Mouse (Mus musculus) MEL (cell line): Measurements from ENCODE around the gene Zdhhc8. TPM values are rescaled to one million over a fixed set of nuclear protein-coding genes. Genes with fewer than 3 reads are reported as not detected.
A peak's percentile ranks its signal among the peaks of the same experiment; 100 is the strongest.

ENCODE experiments used
- DNase-seq: peaks from one replicate; pipeline ENCODE4 v3.0.0; 2011; ENCODE audit warnings: low read depth, low spot score
- H3K27ac ChIP-seq: 2 replicates; pipeline ENCODE4 v1.5.1; 2012; ENCODE audit warnings: low read depth, mild to moderate bottlenecking, control low read depth, low read length, moderate library complexity; ENCODE audit not compliant: control insufficient read depth
- H3K27me3 ChIP-seq, 2 experiments: fragments of 150-350 bp in 1 of 2; sonication (generic) in 1 of 2; 2 replicates each; pipeline ENCODE4 v1.6.1; 2012; ENCODE audit warnings: low read length in 2 of 2, mild to moderate bottlenecking in 2 of 2, improper control_type of control experiment in 1 of 2, moderate library complexity in 1 of 2; ENCODE audit not compliant: insufficient read depth in 2 of 2, control insufficient read depth in 1 of 2
- H3K36me3 ChIP-seq, 2 experiments: 2 replicates each; pipeline ENCODE4 v1.6.1; 2012 to 2014; ENCODE audit warnings: low read length in 2 of 2, improper control_type of control experiment in 1 of 2, inconsistent platforms in 1 of 2, mild to moderate bottlenecking in 1 of 2; ENCODE audit not compliant: insufficient read depth in 2 of 2, control insufficient read depth in 1 of 2
- H3K4me1 ChIP-seq, 2 experiments: fragments of 150-350 bp in 1 of 2; sonication (generic) in 1 of 2; 2 replicates each; pipeline ENCODE4 v1.6.1; 2012; ENCODE audit warnings: low read length in 2 of 2, improper control_type of control experiment in 1 of 2, mild to moderate bottlenecking in 1 of 2; ENCODE audit not compliant: insufficient read depth in 2 of 2, control insufficient read depth in 1 of 2
- H3K4me3 ChIP-seq, 2 experiments: fragments of 150-350 bp in 1 of 2; sonication (generic) in 1 of 2; 2 replicates each; pipeline ENCODE4 v1.5.1; 2012; ENCODE audit warnings: low read depth in 2 of 2, low read length in 2 of 2, mild to moderate bottlenecking in 2 of 2, moderate library complexity in 2 of 2, control low read depth in 1 of 2, improper control_type of control experiment in 1 of 2; ENCODE audit not compliant: control insufficient read depth in 1 of 2, insufficient read depth in 1 of 2
- H3K79me2 ChIP-seq: 2 replicates; pipeline ENCODE4 v1.6.1; 2012; ENCODE audit warnings: mild to moderate bottlenecking, low read length, moderate library complexity; ENCODE audit not compliant: control insufficient read depth, poor library complexity, insufficient read depth
- H3K9ac ChIP-seq: 2 replicates; pipeline ENCODE4 v1.6.1; 2012; ENCODE audit warnings: low read depth, mild to moderate bottlenecking, control low read depth, low read length, moderate library complexity; ENCODE audit not compliant: control insufficient read depth, poor library complexity, severe bottlenecking
- H3K9me3 ChIP-seq: fragments of 150-350 bp; sonication (generic); replicated peaks from 2 replicates; pipeline ENCODE4 v1.6.1; 2012; ENCODE audit warnings: mild to moderate bottlenecking, low read length, improper control_type of control experiment, moderate library complexity; ENCODE audit not compliant: insufficient read depth
- CTCF ChIP-seq, 3 experiments: IDR thresholded peaks in 2 of 3; conservative IDR thresholded peaks in 1 of 3; 2 replicates each; pipeline ENCODE4 v1.5.1; 2011 to 2012; ENCODE audit warnings: low read length in 3 of 3, low read depth in 2 of 3, mild to moderate bottlenecking in 2 of 3, improper control_type of control experiment in 1 of 3, inconsistent platforms in 1 of 3, mixed read lengths in 1 of 3, moderate library complexity in 1 of 3; ENCODE audit not compliant: control insufficient read depth in 1 of 3, insufficient read depth in 1 of 3, poor library complexity in 1 of 3, severe bottlenecking in 1 of 3
- GATA1 ChIP-seq: IDR thresholded peaks from 2 replicates; pipeline ENCODE4 v1.6.1; 2011; ENCODE audit warnings: low read depth, low read length, improper control_type of control experiment
- MAFK ChIP-seq: IDR thresholded peaks from 2 replicates; pipeline ENCODE4 v1.6.1; 2011; ENCODE audit warnings: low read depth, mild to moderate bottlenecking, low read length, improper control_type of control experiment, borderline replicate concordance
- MEF2A ChIP-seq: IDR thresholded peaks from 2 replicates; pipeline ENCODE4 v1.6.1; 2014; ENCODE audit warnings: low read depth, mild to moderate bottlenecking, inconsistent platforms, low read length, improper control_type of control experiment; ENCODE audit not compliant: poor library complexity, insufficient replicate concordance, severe bottlenecking; ENCODE audit errors: extremely low read depth
- MYB ChIP-seq: IDR thresholded peaks from 2 replicates; pipeline ENCODE4 v1.6.1; 2011; ENCODE audit warnings: mild to moderate bottlenecking, low read depth, low read length, improper control_type of control experiment
- MYC ChIP-seq: IDR thresholded peaks from 2 replicates; pipeline ENCODE4 v1.6.1; 2011; ENCODE audit warnings: low read depth, mild to moderate bottlenecking, low read length, improper control_type of control experiment, moderate library complexity
- POLR2AphosphoS5 ChIP-seq: IDR thresholded peaks from 2 replicates; pipeline ENCODE4 v1.6.1; 2012; ENCODE audit warnings: low read depth, borderline replicate concordance, mild to moderate bottlenecking, inconsistent platforms, low read length, moderate library complexity, mixed read lengths
- RAD21 ChIP-seq: IDR thresholded peaks from 2 replicates; pipeline ENCODE4 v1.6.1; 2011; ENCODE audit warnings: mild to moderate bottlenecking, low read depth, low read length, improper control_type of control experiment
- RCOR1 ChIP-seq: IDR thresholded peaks from 2 replicates; pipeline ENCODE4 v1.6.1; 2012; ENCODE audit warnings: low read depth, mild to moderate bottlenecking, inconsistent platforms, low read length, improper control_type of control experiment
- SIN3A ChIP-seq: IDR thresholded peaks from 2 replicates; pipeline ENCODE4 v1.6.1; 2012; ENCODE audit warnings: low read length, improper control_type of control experiment, inconsistent platforms
- TCF12 ChIP-seq: IDR thresholded peaks from 2 replicates; pipeline ENCODE4 v1.6.1; 2014; ENCODE audit warnings: low read depth, mild to moderate bottlenecking, inconsistent platforms, low read length, improper control_type of control experiment, moderate library complexity
- USF2 ChIP-seq, 2 experiments: IDR thresholded peaks; 2 replicates each; pipeline ENCODE4 v1.6.1; 2011 to 2012; ENCODE audit warnings: improper control_type of control experiment in 2 of 2, low read length in 2 of 2, borderline replicate concordance in 1 of 2, inconsistent platforms in 1 of 2, low read depth in 1 of 2, mild to moderate bottlenecking in 1 of 2; ENCODE audit not compliant: insufficient read depth in 1 of 2
- ZC3H11A ChIP-seq: IDR thresholded peaks from 2 replicates; pipeline ENCODE4 v1.6.1; 2012; ENCODE audit warnings: low read depth, mild to moderate bottlenecking, inconsistent platforms, low read length, improper control_type of control experiment
- ZKSCAN1 ChIP-seq: IDR thresholded peaks from 2 replicates; pipeline ENCODE4 v1.6.1; 2012; ENCODE audit warnings: low read depth, mild to moderate bottlenecking, inconsistent platforms, low read length, improper control_type of control experiment, moderate library complexity
- ZNF384 ChIP-seq: IDR thresholded peaks from 2 replicates; pipeline ENCODE4 v1.6.1; 2012; ENCODE audit warnings: low read depth, mild to moderate bottlenecking, inconsistent platforms, low read length, improper control_type of control experiment
- polyA plus RNA-seq, 2 experiments: library from polyadenylated mRNA; stranded (reverse) in 1 of 2; unstranded in 1 of 2; fragments of >175 nt in 1 of 2; fragments of >200 nt in 1 of 2; gene quantifications; 2 replicates each; pipeline versions ENCODE4 v1.2.1 to v1.2.4; 2012; ENCODE audit warnings: low replicate concordance in 2 of 2, low read depth in 1 of 2; ENCODE audit not compliant: insufficient read length in 2 of 2, insufficient read depth in 1 of 2, missing spikeins in 1 of 2
- total RNA-seq: library from RNA; depleted of rRNA; stranded (reverse); fragments of 300-350 nt; gene quantifications from 2 replicates; pipeline ENCODE4 v1.2.3, GENCODE M21; 2012

The Zdhhc8 gene
- total and polyA plus RNA-seq, 3 experiments, result 9.6 to 33.2 TPM; not detected in 1

GRCm38 (mm10) chr16:18195068-18195467, 39.9 kb downstream of the Zdhhc8 start:
- Histone ChIP-seq H3K9ac (no peak overlapping the region), H3K79me2 (no peaks in the 10 kb centered on the region), H3K27ac (no peak overlapping the region), H3K27me3 (no peaks in the 10 kb centered on the region; a peak in 2 of 4 replicates), H3K4me1 (no peaks in the 10 kb centered on the region), H3K4me3 (no peak overlapping the region), H3K36me3 (no peaks in the 10 kb centered on the region), H3K9me3 (no peaks in the 10 kb centered on the region)
- DNase-seq, result peak; percentile 61
- TF ChIP-seq MAFK (no peak), RCOR1 (no peak), SIN3A (no peak), ZNF384 (no peak), RAD21 (no peak), ZC3H11A (no peak), POLR2AphosphoS5 (no peak)

GRCm38 (mm10) chr16:18194208-18194985, 40.5 kb downstream of the Zdhhc8 start:
- Histone ChIP-seq H3K27me3 (no peaks in the 10 kb centered on the region; a peak in 2 of 4 replicates), H3K9ac (no peak overlapping the region), H3K79me2 (no peaks in the 10 kb centered on the region), H3K27ac (no peak overlapping the region)
- TF ChIP-seq MYB (no peak), CTCF (IDR thresholded peaks at IDR 0.05 in 2 of 3, conservative IDR thresholded peaks at IDR 0.05 in 1 of 3; ENCODE audit: control insufficient read depth in 1 of 3, insufficient read depth in 1 of 3, low read depth in 2 of 3, low read length in 3 of 3, poor library complexity in 1 of 3, severe bottlenecking in 1 of 3) (no peak), ZKSCAN1 (no peak), USF2 (IDR thresholded peaks at IDR 0.05; ENCODE audit: borderline replicate concordance in 1 of 2, insufficient read depth in 1 of 2, low read depth in 1 of 2, low read length in 2 of 2) (no peak), TCF12 (no peak), MEF2A (no peak), MYC (no peak), GATA1 (no peak)
- TF ChIP-seq, all 39 proteins: peak for 0
- H3K36me3 ChIP-seq, result no peaks in the 10 kb centered on the region
- DNase-seq, result no peak
- no peak overlapping the region for H3K4me3 ChIP-seq
- H3K9me3 ChIP-seq, result no peaks in the 10 kb centered on the region
- H3K4me1 ChIP-seq, result no peaks in the 10 kb centered on the region
